Mouse (Mus musculus): ENCODE results near the gene Fam69b. TPM values are rescaled to one million over a fixed set of nuclear protein-coding genes. Genes with fewer than 3 reads are reported as not detected.

Gene Fam69b
- polyA plus RNA-seq, 1 experiment, result not detected

DNA sequence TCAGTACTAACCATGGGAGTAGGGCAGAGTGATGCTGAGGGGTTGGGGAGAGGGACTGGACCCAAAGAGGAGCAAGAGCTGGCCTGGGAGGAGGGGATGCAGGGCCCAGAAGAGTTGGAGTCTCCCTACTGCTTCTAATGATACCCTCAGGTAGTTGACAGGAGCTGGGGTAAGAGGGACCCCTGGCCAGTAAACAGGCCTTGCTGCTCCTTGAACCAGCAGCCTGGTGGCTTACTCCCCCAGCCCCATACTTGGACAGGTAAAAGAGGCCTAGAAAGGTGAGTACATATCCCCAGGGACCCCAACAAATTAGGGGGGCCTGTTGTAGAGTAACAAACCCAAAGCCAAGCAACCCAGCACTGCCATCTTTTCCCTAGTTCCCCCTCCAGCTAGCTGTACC is 19.5 kb upstream of the Fam69b start:
- TF ChIP-seq GATA1 (IDR thresholded peaks at IDR 0.05; ENCODE audit: low read length), result no peak

DNA sequence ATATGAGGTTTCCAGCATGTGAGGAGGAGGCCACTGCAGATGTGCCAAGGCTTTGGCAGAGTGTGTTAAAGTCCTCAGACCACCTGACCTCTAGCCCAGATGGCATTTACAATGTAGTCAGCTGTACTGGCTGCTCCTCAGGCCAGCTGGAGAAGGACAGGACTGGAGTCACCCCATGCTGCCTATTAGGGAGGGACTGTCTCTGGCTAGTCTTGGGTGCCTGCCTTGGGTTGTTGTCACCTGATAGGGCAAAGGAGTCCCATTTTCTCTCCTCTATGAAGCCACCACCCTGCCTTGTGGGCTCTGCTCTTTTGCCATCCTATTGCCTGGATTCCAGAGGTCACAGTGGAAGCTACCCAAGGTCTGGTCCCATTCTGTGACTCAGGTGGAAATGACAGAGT is 19.0 kb upstream of the Fam69b start:
- TF ChIP-seq GATA1 (IDR thresholded peaks at IDR 0.05; ENCODE audit: low read length), result no peak

DNA sequence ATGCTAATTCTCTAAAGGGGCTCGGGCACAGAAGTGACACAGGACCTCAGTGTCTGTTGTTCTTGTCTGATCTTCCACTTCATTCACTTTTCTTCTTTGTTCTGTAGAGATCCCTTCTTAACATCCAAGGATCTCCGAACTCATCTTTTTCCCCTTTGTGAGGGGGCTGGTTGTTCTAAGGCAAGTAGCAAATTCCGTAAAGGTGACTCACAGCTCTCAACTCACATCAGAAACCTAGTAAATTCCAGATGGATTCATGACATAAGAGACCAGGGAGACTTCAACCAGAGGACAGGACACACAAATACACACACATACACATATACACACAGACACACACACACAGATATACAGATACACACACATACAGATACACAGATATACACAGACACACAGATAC is 17.7 kb upstream of the Fam69b start:
- TF ChIP-seq GATA1 (IDR thresholded peaks at IDR 0.05; ENCODE audit: low read length), result no peak

DNA sequence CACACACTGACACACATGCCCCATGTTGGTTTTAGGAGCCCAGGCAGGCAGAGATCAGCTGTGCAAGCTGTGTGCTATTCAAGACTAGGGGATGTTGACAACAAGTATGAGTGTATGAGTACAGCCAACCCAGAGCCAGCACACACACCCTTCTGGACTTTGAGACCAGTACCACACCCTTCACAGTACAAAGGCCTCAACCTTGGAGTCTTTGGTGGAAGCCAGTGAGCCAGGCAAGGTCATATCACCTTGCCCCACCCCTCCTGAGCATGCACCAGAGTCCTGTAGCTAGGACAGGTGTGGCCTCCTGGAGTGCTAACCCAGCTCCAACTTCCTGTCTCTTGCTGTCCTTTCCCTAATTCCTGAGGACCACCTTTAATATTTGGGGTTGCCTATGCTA is 17.2 kb upstream of the Fam69b start:
- TF ChIP-seq GATA1 (IDR thresholded peaks at IDR 0.05; ENCODE audit: low read length), result no peak

DNA sequence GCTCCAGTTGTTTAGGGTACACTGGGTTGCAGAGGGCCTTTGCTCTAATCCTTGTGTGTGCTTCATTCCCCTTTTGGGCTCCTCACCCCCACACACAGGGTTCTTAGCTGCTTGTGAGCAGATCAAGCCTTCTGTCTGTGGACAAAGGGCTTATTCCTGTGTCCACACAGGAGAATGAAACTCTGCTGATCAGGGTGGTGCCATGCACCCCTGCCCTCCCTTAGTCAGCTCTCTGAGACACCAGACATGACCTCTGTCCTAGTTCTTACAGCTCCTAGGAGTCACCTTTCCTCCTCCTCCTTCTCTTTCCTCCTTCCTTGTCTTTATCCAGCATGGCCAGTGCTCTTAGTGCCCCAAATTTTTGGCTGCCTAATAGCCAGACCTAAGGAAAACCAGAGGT is 16.4 kb upstream of the Fam69b start:
- no peak for TF ChIP-seq GATA1 (IDR thresholded peaks at IDR 0.05; ENCODE audit: low read length)

DNA sequence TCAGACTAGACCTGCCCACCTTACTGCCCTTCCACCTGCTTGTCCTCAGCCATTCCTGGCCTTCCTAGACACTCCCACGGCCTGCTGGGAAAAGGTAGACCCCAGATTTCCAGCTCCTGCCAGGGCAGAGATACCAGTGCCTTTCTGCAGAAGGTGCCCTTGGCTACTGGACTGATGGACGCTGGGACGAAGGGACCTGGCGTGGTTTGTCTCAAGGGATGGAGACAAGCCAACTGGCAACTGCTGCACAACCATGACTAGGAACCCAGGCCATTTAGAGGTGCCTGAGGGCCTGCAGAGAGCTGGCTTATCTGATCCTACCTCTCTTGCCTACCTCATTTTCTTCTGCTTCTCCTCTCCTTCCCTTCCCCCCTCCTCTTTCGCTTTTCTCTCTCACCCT is 13.4 kb upstream of the Fam69b start:
- TF ChIP-seq GATA1 (IDR thresholded peaks at IDR 0.05; ENCODE audit: low read length), result no peak

DNA sequence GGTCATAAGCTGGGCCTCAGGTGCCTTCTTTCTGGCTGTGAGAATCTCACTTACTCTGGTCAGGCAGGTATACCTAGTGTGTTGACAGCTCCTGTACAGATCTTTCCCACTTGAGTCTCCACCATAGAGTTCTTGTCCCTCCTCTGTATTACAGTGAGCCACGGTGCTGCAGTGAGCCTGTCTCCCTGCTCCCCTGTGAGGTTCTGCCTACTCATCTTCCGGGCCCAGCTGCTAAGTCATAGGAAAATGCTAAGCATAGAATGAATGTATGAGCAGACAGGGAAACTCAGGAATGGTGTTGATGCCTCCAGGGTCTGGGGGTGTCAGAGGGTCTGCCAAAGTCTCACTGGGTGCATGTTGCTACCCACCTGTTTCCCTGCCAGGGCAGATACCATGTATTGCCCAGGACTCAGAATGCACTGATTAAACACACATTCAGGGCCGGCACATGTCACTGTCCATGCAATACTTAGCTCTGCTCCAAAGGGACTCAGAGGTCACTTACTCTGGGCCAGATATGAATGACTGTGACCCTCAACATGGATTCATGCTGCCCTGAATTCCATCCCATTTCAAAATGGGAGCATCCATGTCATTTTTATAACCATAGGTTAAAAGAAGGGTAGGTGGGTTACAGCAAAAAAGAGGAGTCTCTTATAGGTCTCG is 12.7 kb upstream of the Fam69b start:
- no peak for TF ChIP-seq GATA1 (IDR thresholded peaks at IDR 0.05; ENCODE audit: low read length)

DNA sequence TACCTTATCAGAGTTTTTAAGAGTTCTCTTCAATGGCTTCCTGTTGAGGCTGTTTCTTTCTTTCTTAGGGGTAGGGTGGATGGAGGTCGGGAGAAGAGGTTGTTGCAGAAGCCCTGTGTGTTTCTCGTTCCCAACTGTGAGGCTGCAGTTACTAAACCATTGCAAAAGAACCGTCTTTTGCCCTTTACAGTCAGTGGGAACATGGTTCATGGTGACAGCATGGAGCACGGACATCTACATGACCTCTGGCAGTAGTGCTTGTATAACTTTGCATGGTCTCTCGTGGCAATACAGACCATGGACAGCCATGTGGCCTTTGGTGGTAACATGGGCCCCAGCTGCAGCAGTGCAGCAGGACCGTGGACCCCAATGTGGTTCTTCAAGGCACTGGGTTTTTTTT is 10.9 kb upstream of the Fam69b start:
- no peak for TF ChIP-seq GATA1 (IDR thresholded peaks at IDR 0.05; ENCODE audit: low read length)

DNA sequence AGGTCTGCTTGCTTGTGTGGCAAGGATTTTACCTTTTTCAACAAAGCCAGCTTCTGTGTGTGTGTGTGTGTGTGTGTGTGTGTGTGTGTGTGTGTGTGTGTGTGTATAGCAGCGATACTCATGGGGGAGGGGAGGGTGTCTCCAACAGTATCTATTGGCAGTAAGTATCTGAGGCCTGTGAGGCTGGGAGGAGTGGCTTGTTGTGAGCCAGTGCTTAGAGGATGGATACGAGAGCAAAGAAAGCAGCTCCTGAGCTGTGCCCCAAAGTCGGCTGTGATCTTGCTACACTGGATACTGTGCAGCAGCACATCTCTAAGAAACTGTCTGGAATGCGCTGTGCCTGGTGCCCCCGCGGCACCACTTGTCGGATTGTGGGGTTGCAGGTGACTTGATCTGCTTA is 10.3 kb upstream of the Fam69b start:
- TF ChIP-seq GATA1 (IDR thresholded peaks at IDR 0.05; ENCODE audit: low read length), result no peak

DNA sequence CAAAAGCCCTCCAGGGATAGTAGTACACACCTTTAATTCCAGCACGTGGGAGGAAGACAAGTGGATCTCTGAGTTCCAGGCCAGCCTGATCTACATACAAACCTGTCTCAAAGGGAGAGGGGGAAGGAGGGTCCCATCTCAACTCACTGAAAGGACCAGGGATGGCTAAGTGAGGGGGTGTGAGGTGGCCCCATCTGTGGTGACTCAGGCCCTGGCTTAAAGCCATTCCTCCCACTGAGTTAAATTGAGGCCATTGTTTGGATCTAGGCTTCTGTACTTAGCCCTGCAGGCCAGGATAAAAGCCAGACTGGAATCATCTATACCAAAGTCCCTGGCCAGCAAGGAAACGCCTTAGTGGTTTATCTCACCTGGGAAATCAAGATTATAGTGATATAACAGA is 7.0 kb upstream of the Fam69b start:
- TF ChIP-seq GATA1 (IDR thresholded peaks at IDR 0.05; ENCODE audit: low read length), result no peak

DNA sequence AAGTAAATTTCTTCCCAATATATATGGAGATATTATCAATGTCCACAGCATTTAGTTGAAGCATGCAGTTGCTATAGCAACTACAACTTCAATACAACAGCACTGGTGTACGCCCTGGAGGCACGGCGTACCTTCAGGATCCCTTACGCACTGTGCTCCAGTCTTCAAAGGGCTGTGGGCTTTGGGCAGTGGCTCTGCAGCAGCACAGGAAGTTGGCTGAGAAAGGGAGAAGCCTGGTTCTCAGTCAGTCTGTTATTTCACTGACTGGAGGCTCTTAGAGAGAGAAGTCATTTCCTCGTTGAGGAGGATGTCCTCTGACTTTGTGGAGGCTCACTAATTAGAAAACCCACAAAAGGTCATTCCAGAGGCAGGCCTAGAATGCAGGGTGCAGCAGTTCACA is 5.3 kb upstream of the Fam69b start:
- no peak for TF ChIP-seq GATA1 (IDR thresholded peaks at IDR 0.05; ENCODE audit: low read length)

DNA sequence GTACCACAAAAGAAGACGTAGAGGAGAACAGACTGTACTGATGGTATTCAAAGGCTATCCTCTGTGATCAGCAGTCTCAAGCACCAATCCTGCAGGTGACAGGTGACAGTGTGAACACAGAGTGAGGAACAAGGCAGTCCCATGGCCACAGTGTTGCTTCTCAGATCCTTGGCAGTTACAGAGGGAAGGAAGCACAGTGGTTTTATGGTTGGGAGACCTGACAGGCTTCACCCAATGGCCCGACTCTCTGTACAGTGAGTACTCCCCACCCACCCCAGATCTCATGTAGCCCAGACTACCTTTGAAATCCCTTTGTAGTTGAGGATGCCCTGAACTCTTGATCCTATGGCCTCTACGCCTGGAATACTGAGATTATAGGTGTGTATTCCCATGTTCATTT is 2.8 kb upstream of the Fam69b start:
- no peak for TF ChIP-seq GATA1 (IDR thresholded peaks at IDR 0.05; ENCODE audit: low read length)

DNA sequence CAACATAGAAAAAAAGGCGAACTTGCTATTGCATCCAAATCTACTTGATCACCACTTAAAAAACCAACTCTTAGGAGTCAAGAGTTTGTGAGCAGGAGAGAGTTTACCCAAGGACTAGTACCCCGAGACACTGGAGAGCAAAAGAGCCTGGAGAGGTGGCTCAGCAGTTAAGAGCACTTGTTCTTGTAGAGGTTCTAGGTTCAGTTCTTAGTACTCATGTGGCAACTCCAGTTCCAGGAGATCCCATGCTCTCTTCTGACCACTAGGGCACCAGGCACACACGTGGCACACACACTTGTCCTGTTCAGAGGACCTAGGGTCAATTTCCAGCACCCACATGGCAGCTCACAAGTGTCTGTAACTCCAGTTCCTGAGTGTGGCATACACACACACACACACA is 2.2 kb upstream of the Fam69b start:
- no peak for TF ChIP-seq GATA1 (IDR thresholded peaks at IDR 0.05; ENCODE audit: low read length)

DNA sequence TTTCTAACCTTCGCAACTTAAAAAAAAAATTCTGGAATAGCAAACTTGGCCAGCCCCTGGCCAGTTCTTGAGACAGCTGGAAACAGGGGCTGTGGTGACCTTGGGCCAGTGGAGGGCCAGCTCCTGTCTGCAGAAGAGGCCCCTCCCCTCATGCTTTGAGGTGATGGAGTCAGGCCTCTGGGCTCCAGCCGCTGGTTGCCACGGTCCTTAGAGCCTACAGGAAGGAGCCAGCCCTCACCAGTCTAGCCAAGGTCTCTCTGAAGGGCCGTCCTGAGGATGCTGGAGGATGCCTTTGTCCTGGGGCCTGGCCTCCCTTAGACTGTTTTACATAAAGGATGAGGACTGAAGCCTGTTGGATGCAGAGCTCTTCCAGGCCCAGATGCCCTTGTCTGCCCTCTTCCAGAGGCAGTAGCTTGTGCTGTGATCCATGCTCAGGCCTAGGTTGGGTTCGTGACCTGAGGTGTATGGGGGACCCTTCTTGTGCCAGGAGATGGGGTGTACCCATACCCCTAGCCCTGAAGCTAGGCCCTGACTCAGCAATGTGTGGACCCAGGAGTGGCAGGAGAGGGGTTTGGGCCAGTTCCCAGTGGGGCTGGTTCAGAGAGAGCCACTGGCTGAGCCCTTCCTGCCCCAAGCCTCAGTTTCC is 658 bp downstream of the Fam69b start:
- TF ChIP-seq GATA1 (IDR thresholded peaks at IDR 0.05; ENCODE audit: low read length), result no peak

DNA sequence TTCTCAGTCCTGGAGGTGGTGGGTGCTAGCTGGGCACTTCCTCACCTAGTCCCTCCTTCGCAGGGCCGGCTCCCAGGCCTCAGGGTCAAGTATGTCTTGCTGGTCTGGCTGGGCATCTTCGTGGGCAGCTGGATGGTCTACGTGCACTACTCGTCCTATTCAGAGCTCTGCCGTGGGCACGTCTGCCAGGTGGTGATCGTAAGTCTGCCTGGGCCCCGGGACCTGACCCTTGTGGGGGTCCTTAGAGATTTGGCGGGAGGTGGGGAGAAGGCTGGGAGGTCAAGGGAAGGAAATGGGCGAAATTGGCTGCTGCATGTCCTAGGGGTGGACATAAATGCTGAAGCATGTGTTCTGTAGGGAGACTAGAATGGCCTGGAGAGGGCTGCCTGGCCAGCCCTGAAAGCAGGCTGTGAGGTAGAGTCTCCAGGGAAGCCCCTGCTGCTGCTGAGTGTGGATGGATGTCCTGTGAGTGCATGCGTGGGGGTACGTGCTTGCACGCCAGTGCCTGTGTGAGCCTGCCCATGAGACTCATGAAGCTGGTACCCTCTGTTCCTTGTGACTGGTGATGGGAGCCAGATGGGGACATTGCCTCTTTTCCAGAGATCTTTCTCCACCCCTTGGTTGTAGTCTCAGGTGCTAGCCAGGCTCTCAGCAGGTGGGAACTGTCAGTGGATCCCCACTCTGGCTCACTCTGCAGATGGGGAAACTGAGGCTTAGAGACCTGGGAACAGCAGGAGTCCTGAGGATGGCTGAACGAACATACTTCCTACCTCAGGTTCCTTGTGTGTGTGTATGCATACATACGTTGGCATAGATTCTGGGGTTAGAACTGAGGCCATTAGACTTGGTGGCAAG is 4.5 kb downstream of the Fam69b start:
- no peak for TF ChIP-seq GATA1 (IDR thresholded peaks at IDR 0.05; ENCODE audit: low read length)

DNA sequence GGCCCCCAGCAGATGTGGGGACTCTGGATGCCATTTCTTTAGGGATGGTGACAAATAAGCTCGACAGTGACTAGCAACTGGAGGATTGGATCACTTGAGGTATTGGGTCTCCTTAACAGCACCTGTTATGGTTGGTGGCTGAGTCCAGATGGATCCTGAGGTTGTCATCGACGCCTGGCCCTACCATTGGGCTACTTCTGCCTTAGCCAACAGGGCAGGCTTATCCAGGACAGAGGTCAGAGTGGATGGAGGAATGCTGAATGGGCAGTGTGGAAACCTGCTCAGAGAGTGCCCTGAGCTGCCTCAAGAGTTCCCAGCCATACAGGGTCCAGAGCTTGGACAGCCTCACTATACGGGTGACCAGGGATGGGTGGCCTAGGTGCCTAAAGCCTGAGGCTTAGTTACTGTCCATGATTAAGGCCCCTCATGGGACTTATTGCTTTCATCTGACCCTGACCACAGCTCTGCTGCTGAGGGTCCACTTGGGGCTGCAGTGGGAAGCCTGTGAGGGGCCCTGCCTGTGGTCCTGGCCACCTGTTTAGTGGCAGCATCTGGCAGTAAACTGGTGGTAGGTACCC is 5.8 kb downstream of the Fam69b start:
- no peak for TF ChIP-seq GATA1 (IDR thresholded peaks at IDR 0.05; ENCODE audit: low read length)
